Mouse (Mus musculus) kidney, embryonic 15.5 days (tissue): ENCODE data around the gene Pex5. TPM values are rescaled to one million over a fixed set of nuclear protein-coding genes. Genes with fewer than 3 reads are reported as not detected.
"Not testable (repeated sequence)": the region's sequence is repeated elsewhere in the genome, so short reads cannot be mapped to it uniquely, and the experiment has no call there.

Experiments
- ATAC-seq: fragments of 200-750 bp; cut with Nextera tagmentation; replicated peaks from 2 replicates; pipeline ENCODE4 v1.8.0; 2017; ENCODE audit warnings: moderate TSS enrichment; ENCODE audit not compliant: low FRiP score
- H3K27ac ChIP-seq: fragments of 300-500 bp; sonication (generic); 2 replicates; pipeline ENCODE4 v1.5.1; 2015; ENCODE audit warnings: mild to moderate bottlenecking, inconsistent platforms
- H3K27me3 ChIP-seq: fragments of 300-500 bp; sonication (generic); 2 replicates; pipeline ENCODE4 v1.6.1; 2015; ENCODE audit warnings: inconsistent platforms
- H3K36me3 ChIP-seq: fragments of 300-500 bp; sonication (generic); 2 replicates; pipeline ENCODE4 v1.6.1; 2015; ENCODE audit warnings: inconsistent platforms
- H3K4me1 ChIP-seq: fragments of 300-500 bp; sonication (generic); 2 replicates; pipeline ENCODE4 v1.6.1; 2015; ENCODE audit warnings: inconsistent platforms
- H3K4me2 ChIP-seq: fragments of 300-500 bp; sonication (generic); 2 replicates; pipeline ENCODE4 v1.6.1; 2015; ENCODE audit warnings: moderate library complexity, mild to moderate bottlenecking, inconsistent platforms
- H3K4me3 ChIP-seq: fragments of 300-500 bp; sonication (generic); replicated peaks from 2 replicates; pipeline ENCODE4 v1.5.1; 2015; ENCODE audit warnings: mild to moderate bottlenecking, inconsistent platforms
- H3K9ac ChIP-seq: fragments of 300-500 bp; sonication (generic); 2 replicates; pipeline ENCODE4 v1.6.1; 2015; ENCODE audit warnings: mild to moderate bottlenecking, inconsistent platforms
- H3K9me3 ChIP-seq: fragments of 300-500 bp; sonication (generic); replicated peaks from 2 replicates; pipeline ENCODE4 v1.6.1; 2016; ENCODE audit warnings: inconsistent platforms
- WGBS: fragments of 180-500 bp; shearing (Covaris S2); methylation state at CpG from one replicate; pipeline ENCODE4 v1.1.7; 2015; ENCODE audit warnings: mixed read lengths; 5-methylcytosine and 5-hydroxymethylcytosine counted together
- polyA plus RNA-seq: library from polyadenylated mRNA; unstranded; fragments of >200 nt; fragmentation: Nextera tagmentation; extraction: Ambion mirVana; gene quantifications from 2 replicates; pipeline ENCODE4 v1.2.1, GENCODE M21; 2015

The Pex5 gene
- polyA plus RNA-seq, 1 experiment from 2014 or later, result 46.4 TPM

DNA sequence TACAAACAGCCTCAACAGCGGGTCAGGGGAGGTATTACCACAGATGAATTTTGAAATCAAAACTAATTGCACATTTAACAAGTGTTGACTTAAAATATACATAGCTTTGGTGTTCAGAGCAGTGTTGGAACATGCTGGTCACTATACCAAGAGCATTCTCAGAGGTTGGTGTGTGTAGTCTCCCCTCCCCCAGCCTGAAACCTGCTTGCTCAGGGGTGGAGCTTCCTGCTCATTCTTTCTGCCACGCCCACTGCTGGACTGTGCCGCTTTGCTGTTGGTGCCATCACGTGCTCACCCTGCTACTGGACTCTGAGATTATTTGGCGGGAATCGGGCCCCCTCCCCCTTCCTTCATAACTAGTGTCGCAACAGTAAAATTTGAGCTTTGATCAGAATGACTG is 10.2 kb upstream of the Pex5 start:
- ATAC-seq, H3K4me2 ChIP-seq, H3K9me3 ChIP-seq, H3K9ac ChIP-seq, H3K27ac ChIP-seq, H3K4me3 ChIP-seq, H3K36me3 ChIP-seq, H3K4me1 ChIP-seq, H3K27me3 ChIP-seq: not testable (repeated sequence)
- WGBS, result 54% methylated on average over 7 of the region's 7 CpGs

DNA sequence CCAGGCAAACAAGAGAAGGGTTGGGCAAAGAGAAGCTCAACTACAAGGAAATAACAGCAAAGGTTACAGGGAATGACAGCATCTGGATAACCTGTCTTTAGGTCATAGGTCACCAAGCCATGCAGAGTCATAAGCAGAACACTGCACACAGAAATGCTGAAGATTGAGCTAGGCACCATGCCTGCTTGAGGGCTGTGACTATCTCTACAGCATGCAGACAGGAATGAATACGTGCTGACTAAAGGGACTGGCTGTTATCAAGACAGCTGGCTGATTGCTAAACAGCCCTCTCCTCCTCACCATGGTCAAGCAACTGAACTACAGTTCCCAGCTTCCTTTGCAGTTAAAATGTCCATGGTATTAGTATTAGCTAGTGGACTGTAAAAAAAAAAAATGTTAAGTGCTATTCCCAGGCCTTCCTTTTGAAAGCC is 9.2 kb upstream of the Pex5 start:
- ATAC-seq, result no peak
- Histone ChIP-seq H3K36me3 (no peaks in the 10 kb centered on the region), H3K9me3 (no peaks in the 10 kb centered on the region), H3K4me2 (no peak overlapping the region), H3K27me3 (no peaks in the 10 kb centered on the region), H3K4me3 (no peak overlapping the region), H3K9ac (no peak overlapping the region), H3K4me1 (no peaks in the 10 kb centered on the region), H3K27ac (no peak overlapping the region)
- 41% methylated on average over 1 of the region's 1 CpGs for WGBS

DNA sequence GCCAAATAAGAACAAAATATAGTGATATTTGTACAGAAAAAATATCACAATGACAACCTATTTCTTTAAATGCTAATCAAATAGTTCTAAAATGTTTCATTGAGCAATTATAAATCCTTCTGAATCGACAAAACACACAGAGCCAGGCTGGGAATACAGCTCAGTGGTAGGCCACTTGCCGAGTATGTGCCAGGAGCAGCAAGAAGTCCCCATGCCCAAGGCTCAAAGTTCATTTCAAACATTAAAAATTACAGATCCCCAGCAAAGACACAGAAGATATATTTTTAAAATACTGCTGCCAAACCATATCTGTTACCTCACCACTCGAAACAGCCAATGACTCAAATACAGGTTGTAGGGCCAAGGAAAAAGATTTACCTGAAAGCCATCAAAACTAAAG is 3.8 kb upstream of the Pex5 start:
- no peak for ATAC-seq
- no peaks in the 10 kb centered on the region for H3K9me3 ChIP-seq
- WGBS, result 84% methylated on average over 3 of the region's 3 CpGs
- no peak overlapping the region for H3K9ac ChIP-seq
- no peaks in the 10 kb centered on the region for H3K36me3 ChIP-seq
- no peak overlapping the region for H3K4me3 ChIP-seq
- H3K27me3 ChIP-seq, result no peaks in the 10 kb centered on the region
- no peak overlapping the region for H3K27ac ChIP-seq
- no peak overlapping the region for H3K4me2 ChIP-seq
- peaks cover 17% of the 10 kb centered on the region for H3K4me1 ChIP-seq

DNA sequence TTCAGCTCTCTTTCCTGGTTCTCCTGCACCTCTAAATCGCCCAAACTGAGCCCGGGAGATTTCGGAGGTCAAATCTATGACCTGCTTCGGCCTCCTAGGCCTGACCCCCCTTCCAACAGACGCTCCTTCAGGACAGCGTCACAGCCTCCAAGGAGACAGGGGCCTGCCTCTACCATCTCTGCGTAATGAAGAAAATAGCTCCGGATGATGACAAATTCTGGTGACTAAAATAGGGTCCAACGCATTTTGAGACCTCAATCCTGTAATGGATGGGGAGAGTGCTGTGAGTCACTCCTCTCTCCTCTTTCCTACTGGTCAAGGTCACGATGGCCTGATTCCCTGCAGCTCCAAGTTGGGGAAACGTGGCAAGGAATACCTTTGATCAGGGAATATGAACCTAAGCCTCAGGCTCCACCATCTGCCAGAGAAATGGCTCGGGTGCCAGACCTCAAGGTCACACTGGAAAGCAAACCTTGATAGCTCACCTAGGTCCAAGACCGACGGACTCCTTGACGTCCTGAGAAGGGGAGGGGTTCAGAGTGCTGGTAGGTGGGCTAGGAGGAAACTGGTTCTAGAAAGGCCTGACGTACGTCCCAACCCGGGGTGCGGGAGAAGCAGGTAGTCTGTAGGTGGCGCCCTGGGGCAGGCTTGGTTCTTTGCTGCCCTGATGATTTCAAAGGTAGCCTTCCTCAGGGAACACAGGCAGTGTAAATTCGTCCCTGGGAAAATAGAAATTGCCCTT is 651 bp upstream of the Pex5 start:
- Histone ChIP-seq H3K36me3 (peaks cover 28% of the 10 kb centered on the region; the same call in 1 of the 2 replicates), H3K27me3 (no peaks in the 10 kb centered on the region), H3K9ac (peak overlapping the region; percentile 50), H3K9me3 (no peaks in the 10 kb centered on the region), H3K4me1 (peaks cover 17% of the 10 kb centered on the region), H3K27ac (peak overlapping the region; percentile 89), H3K4me3 (peak overlapping the region; percentile 92), H3K4me2 (peak overlapping the region; percentile 76)
- WGBS, result 6% methylated on average over 21 of the region's 21 CpGs
- ATAC-seq, result peak; percentile 67

DNA sequence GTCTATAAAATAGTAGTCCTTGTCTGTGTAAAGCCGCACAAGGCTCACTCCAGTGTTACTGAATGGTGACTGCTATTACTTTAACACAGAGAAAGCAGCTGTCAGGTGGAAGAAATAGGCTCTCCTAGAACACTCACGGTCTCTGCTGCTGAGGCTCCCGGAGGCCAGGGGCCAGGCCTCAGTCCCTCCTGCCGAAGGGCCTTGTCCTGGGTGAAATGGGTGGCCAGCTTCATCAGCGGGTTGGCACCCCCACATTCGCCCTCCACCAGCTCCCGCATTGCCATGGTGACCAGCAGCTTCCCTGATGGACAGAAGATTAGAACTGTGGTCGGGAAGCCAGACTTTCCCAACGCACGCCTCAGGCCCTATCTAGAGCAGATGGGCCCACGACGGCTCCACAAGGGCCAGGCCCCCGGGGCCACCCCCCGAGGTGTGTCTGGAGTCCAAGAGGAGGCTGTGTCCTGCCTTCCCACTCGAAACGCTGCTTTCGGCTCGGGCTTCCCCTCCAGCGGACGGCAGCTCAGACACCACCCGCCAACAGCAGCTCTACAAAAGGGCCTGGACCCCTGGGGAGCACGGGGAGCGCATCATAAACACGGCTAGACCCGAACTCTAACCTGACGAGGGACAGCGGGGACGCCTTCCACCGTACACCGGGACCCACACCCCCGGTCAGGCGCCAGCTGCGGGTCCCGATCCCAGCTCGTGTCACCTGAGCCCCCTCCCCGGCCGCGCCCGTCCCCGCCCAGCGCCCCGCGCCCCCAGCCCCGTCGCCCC is 529 bp downstream of the Pex5 start:
- WGBS, result 2% methylated on average over 45 of the region's 45 CpGs
- no peaks in the 10 kb centered on the region for H3K27me3 ChIP-seq
- H3K4me3 ChIP-seq, result peak overlapping the region; percentile 92
- peaks cover 17% of the 10 kb centered on the region for H3K4me1 ChIP-seq
- H3K9me3 ChIP-seq, result no peaks in the 10 kb centered on the region
- ATAC-seq, result peak; percentile 52
- H3K27ac ChIP-seq, result peak overlapping the region; percentile 58
- peak overlapping the region; percentile 76 for H3K4me2 ChIP-seq
- peaks cover 30% of the 10 kb centered on the region; the same call in 1 of the 2 replicates for H3K36me3 ChIP-seq
- H3K9ac ChIP-seq, result peak overlapping the region; percentile 83

DNA sequence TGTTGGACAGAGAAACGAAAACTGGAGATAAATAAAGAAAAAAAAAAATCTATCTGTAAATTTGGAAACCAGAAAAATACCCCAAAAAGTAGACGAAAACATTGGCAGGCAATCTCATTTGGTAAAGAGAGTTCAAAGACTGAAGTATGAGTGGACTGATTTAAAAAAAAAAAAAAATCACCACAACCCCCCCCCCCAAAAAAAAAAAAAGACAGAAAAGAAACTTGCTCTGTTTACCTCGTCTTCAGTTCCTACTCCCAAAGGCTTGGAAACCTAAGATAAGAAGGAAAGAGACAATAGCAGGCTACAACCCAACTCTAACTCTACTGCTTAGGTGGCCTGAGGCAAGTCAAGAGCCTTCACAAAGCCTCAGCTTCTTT is 1.1 kb downstream of the Pex5 start:
- H3K9me3 ChIP-seq, result no peaks in the 10 kb centered on the region
- peak overlapping the region; percentile 83 for H3K9ac ChIP-seq
- H3K4me2 ChIP-seq, result peak overlapping the region; percentile 76
- peaks cover 35% of the 10 kb centered on the region; the same call in 1 of the 2 replicates for H3K36me3 ChIP-seq
- H3K4me1 ChIP-seq, result peaks cover 17% of the 10 kb centered on the region
- H3K4me3 ChIP-seq, result peak overlapping the region; percentile 92
- no peaks in the 10 kb centered on the region for H3K27me3 ChIP-seq
- WGBS, result 54% methylated on average over 3 of the region's 3 CpGs
- H3K27ac ChIP-seq, result peak overlapping the region; percentile 58; the same call in 1 of the 2 replicates
- no peak for ATAC-seq

DNA sequence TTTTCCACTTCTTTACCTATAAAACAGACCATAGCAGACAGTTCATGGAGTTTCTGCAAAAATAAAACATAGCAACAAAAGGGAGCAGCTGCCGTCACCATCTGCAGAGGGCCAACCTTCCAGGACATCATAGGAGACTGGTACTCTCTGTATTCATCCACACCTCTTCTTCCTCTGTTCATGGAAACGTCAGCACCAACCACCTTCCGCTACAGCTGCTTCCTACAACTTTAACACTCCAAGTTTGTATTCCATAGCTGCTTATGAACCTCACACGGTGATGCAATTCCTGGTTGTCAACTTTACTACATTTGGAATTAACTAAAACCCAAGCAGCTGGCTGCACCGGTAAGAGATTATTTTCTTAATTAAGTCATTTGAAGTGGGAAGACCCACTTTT is 6.5 kb downstream of the Pex5 start:
- Histone ChIP-seq H3K9ac (no peak overlapping the region), H3K27me3 (no peaks in the 10 kb centered on the region), H3K4me1 (no peaks in the 10 kb centered on the region; the same call in 1 of the 2 replicates), H3K27ac (no peak overlapping the region), H3K4me2 (no peak overlapping the region), H3K4me3 (no peak overlapping the region), H3K9me3 (no peaks in the 10 kb centered on the region), H3K36me3 (peaks cover 76% of the 10 kb centered on the region)
- no peak for ATAC-seq
- WGBS, result 94% methylated on average over 5 of the region's 5 CpGs

DNA sequence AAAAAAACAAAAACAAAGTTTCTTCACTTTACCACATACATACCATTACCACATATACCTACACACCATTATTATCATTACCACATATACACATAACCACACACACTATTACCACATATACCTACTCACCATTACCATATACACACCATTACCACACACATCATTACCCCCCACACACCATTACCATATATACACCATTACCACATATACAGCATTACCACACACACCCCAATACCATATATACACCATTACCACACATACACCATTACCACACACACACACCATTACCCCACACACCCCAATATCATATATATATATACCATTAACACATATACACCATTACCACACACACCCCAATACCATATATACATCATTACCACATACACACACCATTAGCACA is 7.7 kb downstream of the Pex5 start:
- Histone ChIP-seq H3K36me3 (peaks cover 77% of the 10 kb centered on the region), H3K27ac (no peak overlapping the region)

DNA sequence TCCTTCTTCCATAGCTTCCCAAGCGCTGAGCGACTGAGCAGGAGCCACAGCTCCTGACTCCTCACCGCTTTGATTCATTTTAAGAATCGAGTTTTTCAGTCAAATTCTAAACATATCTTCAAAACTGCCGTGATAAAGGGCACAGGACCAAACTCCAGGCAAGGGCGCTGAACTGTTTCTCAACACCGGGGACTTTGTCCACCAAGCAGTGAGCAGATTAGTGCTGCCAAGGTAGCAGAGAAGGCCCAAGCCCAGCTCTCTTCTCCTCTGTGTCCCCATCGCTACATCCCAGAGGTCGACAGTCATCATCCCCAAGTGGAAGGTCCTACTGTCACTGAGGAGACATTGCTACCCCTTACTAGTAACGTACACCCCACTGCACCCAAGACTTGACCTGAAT is 8.5 kb downstream of the Pex5 start:
- Histone ChIP-seq H3K9ac (no peak overlapping the region), H3K27me3 (no peaks in the 10 kb centered on the region), H3K27ac (no peak overlapping the region), H3K4me1 (no peaks in the 10 kb centered on the region), H3K4me3 (no peak overlapping the region), H3K36me3 (peaks cover 76% of the 10 kb centered on the region), H3K4me2 (no peak overlapping the region), H3K9me3 (no peaks in the 10 kb centered on the region)
- ATAC-seq, result no peak
- WGBS, result 95% methylated on average over 10 of the region's 10 CpGs

More for the DNA sequence above, 7.7 kb downstream of the Pex5 start:
- Histone ChIP-seq H3K4me1 (no peaks in the 10 kb centered on the region), H3K4me3 (no peak overlapping the region), H3K9ac (no peak overlapping the region), H3K27me3 (no peaks in the 10 kb centered on the region), H3K4me2 (no peak overlapping the region), H3K9me3 (no peaks in the 10 kb centered on the region)
- ATAC-seq, result no peak; the same call in 1 of the 2 replicates

DNA sequence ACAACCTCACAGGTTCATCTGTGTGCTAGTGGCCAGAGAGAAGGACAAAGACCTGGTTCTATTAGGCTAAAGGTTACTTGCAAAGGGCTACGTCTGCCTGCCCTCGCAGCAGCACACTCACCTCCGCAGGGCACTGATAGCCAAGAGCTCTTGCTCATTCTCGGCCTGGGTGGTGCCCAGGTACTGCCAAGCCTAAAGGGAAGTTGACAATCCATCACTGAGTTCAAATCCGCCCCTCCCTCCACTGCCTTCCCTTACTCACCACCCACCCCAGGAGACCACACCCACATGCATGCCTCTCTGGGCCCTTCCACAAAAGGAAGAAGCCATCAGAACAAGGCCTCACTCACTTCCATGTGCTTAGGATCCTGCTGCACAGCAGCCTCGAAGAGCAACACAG is 15.1 kb downstream of the Pex5 start:
- no peak overlapping the region for H3K4me2 ChIP-seq
- no peak for ATAC-seq
- H3K27me3 ChIP-seq, result no peaks in the 10 kb centered on the region
- no peaks in the 10 kb centered on the region for H3K4me1 ChIP-seq
- 98% methylated on average over 6 of the region's 6 CpGs for whole genome bisulfite sequencing
- no peak overlapping the region for H3K4me3 ChIP-seq
- H3K9ac ChIP-seq, result no peak overlapping the region
- no peaks in the 10 kb centered on the region for H3K9me3 ChIP-seq
- no peak overlapping the region for H3K27ac ChIP-seq
- peaks cover 86% of the 10 kb centered on the region for H3K36me3 ChIP-seq

DNA sequence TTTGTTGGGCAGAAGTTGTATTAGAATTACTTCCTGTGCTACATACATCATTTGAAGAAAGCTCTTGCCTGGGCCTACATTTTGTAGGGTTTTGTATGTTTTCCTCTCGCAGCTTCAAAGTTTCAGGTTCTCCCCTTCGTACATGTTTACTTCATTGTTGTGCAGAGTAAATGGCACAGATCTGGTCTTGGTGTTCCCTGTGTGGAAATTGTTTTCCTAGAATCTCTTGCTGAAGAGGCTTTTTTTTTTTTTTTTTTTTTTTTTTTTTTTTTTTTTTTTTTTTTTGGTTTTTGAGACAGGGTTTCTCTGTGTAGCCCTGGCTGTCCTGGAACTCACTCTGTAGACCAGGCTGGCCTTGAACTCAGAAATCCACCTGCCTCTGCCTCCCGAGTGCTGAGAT is 19.9 kb downstream of the Pex5 start:
- H3K4me1 ChIP-seq, H3K27ac ChIP-seq, H3K4me3 ChIP-seq, ATAC-seq, H3K27me3 ChIP-seq, H3K4me2 ChIP-seq, H3K9me3 ChIP-seq, H3K9ac ChIP-seq: not testable (repeated sequence)
- 92% methylated on average over 3 of the region's 3 CpGs for WGBS
- peaks cover 41% of the 10 kb centered on the region for H3K36me3 ChIP-seq

DNA sequence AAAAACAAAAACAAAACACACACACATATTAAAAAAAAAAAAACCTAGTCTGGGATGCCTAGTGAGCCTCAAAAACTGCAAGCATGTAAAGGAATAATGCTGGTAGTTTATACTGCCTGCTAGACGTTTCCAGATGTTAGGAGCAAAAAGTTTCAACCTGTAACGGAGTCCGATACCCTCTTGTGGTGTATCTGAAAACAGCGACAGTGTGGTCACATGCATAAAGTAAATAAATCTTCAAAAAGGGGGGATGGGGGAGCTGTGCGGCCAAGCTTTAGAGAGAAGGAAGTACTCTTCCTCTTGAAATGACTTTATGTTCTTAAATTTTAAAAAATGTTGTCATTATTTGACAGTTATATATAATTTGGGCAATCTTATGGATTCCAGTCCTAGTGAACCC is 34.7 kb downstream of the Pex5 start:
- Histone ChIP-seq H3K9me3 (no peaks in the 10 kb centered on the region), H3K36me3 (no peaks in the 10 kb centered on the region), H3K4me1 (no peaks in the 10 kb centered on the region), H3K4me3 (no peak overlapping the region), H3K9ac (no peak overlapping the region), H3K27me3 (no peaks in the 10 kb centered on the region), H3K27ac (no peak overlapping the region), H3K4me2 (no peak overlapping the region)
- 29% methylated on average over 5 of the region's 5 CpGs for WGBS
- ATAC-seq, result no peak
